Mouse (Mus musculus) E14TG2a.4 (cell line): ENCODE results near the gene Olfr288.

Experiments used
- H3K27me3 ChIP-seq: 2 replicates; pipeline ENCODE4 v1.6.1; 2014; ENCODE audit warnings: low read length, control low read depth; ENCODE audit not compliant: insufficient read depth
- H3K36me3 ChIP-seq: 2 replicates; pipeline ENCODE4 v1.6.1; 2014; ENCODE audit warnings: low read length, control low read depth; ENCODE audit not compliant: insufficient read depth
- H3K4me1 ChIP-seq: replicated peaks from 2 replicates; pipeline ENCODE4 v1.6.1; 2014; ENCODE audit warnings: low read depth, low read length, control low read depth
- H3K4me3 ChIP-seq: replicated peaks from 2 replicates; pipeline ENCODE4 v1.5.1; 2014; ENCODE audit warnings: mild to moderate bottlenecking, low read length
- H3K9me3 ChIP-seq: 2 replicates; pipeline ENCODE4 v1.6.1; 2014; ENCODE audit warnings: low read length, control low read depth
- CTCF ChIP-seq: conservative IDR thresholded peaks from 2 replicates; pipeline ENCODE4 v1.5.1; 2014; ENCODE audit warnings: low read length
- NANOG ChIP-seq: IDR thresholded peaks from 2 replicates; pipeline ENCODE4 v1.6.1; 2014; ENCODE audit warnings: borderline replicate concordance, low read length, mixed read lengths
- POU5F1 ChIP-seq: IDR thresholded peaks from 2 replicates; pipeline ENCODE4 v1.6.1; 2014; ENCODE audit warnings: low read length, borderline replicate concordance

Gene Olfr288

DNA sequence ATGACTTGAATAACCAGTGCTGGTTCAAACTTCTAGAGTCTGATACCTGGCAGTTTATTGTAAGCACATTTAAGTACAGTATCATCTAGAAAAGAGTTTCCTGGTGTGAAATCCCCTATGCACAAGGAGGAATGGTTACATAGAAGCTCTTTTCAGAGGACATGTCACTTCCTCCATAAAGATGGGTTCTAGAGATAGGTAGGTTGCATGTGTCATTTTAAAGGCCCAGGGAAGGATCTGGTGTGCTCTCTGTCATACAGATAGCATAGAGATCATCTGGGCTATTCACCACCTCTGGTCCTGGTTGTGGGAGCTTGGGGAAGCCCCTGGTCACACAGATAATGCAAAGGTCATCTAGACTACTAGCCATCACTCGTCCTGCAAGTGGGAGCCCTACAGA is 38.1 kb downstream of the Olfr288 start:
- peaks cover 36% of the 10 kb centered on the region for H3K4me1 ChIP-seq
- H3K27me3 ChIP-seq: peaks cover 7% of the 10 kb centered on the region; the same call in 1 of the 2 replicates
- no peak overlapping the region for H3K4me3 ChIP-seq
- no peaks in the 10 kb centered on the region for H3K36me3 ChIP-seq
- TF ChIP-seq NANOG: no peak
- no peak for TF ChIP-seq CTCF
- TF ChIP-seq POU5F1: no peak
- no peaks in the 10 kb centered on the region for H3K9me3 ChIP-seq

GRCm38 (mm10) chr15:98155944-98156343 is 39.4 kb downstream of the Olfr288 start:
- TF ChIP-seq CTCF: no peak
- no peak for TF ChIP-seq NANOG
- TF ChIP-seq POU5F1: no peak
- no peak overlapping the region for H3K4me3 ChIP-seq

DNA sequence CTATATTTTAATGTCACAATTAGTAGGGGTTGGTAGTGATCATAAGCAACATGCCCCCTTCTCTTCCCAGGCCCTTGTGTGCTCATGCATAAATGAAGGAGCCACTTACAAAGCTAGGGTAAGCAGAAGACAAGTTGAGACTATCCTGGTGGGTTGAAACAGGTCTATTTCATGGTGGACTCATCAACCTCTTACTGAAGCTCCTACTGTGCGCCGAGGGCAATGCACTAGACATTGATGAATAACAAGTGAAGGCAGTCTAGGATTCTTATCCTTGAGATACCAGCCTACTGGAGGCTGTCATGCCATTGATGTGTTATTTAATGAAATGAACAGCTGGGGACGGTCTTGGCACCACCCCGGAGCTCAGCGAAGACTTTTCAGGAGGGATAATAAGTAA is 40.1 kb downstream of the Olfr288 start:
- Histone ChIP-seq H3K4me3 (no peak overlapping the region), H3K36me3 (no peaks in the 10 kb centered on the region), H3K27me3 (no peaks in the 10 kb centered on the region), H3K9me3 (no peaks in the 10 kb centered on the region), H3K4me1 (peaks cover 23% of the 10 kb centered on the region)
- no peak for TF ChIP-seq CTCF
- TF ChIP-seq POU5F1: no peak
- TF ChIP-seq NANOG: no peak

More at GRCm38 (mm10) chr15:98155944-98156343, 39.4 kb downstream of the Olfr288 start:
- Histone ChIP-seq H3K27me3 (no peaks in the 10 kb centered on the region), H3K9me3 (no peaks in the 10 kb centered on the region), H3K36me3 (no peaks in the 10 kb centered on the region), H3K4me1 (peaks cover 28% of the 10 kb centered on the region)

- no peaks in the 10 kb centered on the region for H3K9me3 ChIP-seq
- no peaks in the 10 kb centered on the region for H3K27me3 ChIP-seq
- peaks cover 18% of the 10 kb centered on the region for H3K4me1 ChIP-seq
- TF ChIP-seq NANOG: no peak
- TF ChIP-seq POU5F1: no peak
- no peak for TF ChIP-seq CTCF
- no peak overlapping the region for H3K4me3 ChIP-seq
- H3K36me3 ChIP-seq: no peaks in the 10 kb centered on the region
These were observed 40.7 kb downstream of the Olfr288 start for GRCm38 (mm10) chr15:98154631-98155030.

- Histone ChIP-seq H3K36me3 (no peaks in the 10 kb centered on the region), H3K4me3 (no peak overlapping the region), H3K27me3 (no peaks in the 10 kb centered on the region), H3K4me1 (peaks cover 18% of the 10 kb centered on the region), H3K9me3 (0 out of 2 replicates have a peak, but pooled peaks cover under 1% of the 10 kb centered on the region)
- TF ChIP-seq CTCF: no peak
- no peak for TF ChIP-seq POU5F1
- no peak for TF ChIP-seq NANOG
These were observed 41.2 kb downstream of the Olfr288 start for GRCm38 (mm10) chr15:98154146-98154545.

DNA sequence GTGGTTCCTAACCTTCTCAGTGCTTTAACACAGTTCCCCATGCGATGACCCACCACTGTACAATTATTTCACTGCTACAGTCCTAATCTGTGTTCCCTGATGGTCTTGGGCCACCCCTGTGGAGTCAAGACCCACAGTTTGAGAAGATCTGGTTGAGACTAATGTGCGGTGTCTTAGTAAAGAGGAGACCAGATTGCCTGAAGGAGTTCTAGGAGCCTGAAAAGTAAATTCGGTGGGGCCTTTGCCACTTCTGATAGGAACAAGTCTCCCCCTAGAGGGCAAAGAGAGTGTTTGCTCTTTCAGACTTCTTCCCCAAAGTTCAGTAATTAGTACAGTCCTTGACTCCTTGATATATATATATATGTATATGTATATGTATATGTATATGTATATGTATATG is 41.7 kb downstream of the Olfr288 start:
- Histone ChIP-seq H3K36me3 (no peaks in the 10 kb centered on the region), H3K4me1 (peaks cover 18% of the 10 kb centered on the region), H3K9me3 (0 out of 2 replicates have a peak, but pooled peaks cover 5% of the 10 kb centered on the region), H3K4me3 (no peak overlapping the region), H3K27me3 (no peaks in the 10 kb centered on the region)
- TF ChIP-seq CTCF (peak; percentile 60), NANOG (no peak)

DNA sequence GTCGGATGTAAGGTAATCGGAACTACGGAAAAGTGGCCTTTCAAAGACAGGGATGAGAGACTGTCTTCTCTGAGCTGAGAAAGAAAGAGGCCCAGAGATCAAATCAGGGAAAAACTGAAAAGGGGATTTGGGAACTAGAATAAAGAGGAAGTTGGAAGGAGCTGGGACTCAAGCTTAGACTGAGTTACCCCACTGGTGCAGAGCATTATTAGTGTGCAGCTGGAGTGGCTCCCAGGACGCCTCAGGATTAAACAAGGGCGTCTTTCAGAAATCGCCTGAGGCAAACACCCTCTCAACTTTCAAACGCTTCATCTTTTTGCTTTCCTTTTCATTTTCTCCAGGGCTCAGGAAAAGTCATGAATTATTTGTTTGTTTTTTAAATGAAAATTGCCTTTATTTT is 42.4 kb downstream of the Olfr288 start:
- Histone ChIP-seq H3K4me1 (peaks cover 18% of the 10 kb centered on the region), H3K36me3 (no peaks in the 10 kb centered on the region), H3K27me3 (no peaks in the 10 kb centered on the region), H3K4me3 (no peak overlapping the region), H3K9me3 (peaks cover 11% of the 10 kb centered on the region)
- TF ChIP-seq CTCF (no peak), NANOG (no peak), POU5F1 (no peak)

GRCm38 (mm10) chr15:98149166-98149602 is 46.2 kb downstream of the Olfr288 start:
- TF ChIP-seq POU5F1 (no peak), CTCF (no peak), NANOG (no peak)

GRCm38 (mm10) chr15:98148356-98148755 is 47.0 kb downstream of the Olfr288 start:
- H3K9me3 ChIP-seq: peaks cover 29% of the 10 kb centered on the region
- no peak overlapping the region for H3K4me3 ChIP-seq
- no peaks in the 10 kb centered on the region for H3K36me3 ChIP-seq
- H3K27me3 ChIP-seq: no peaks in the 10 kb centered on the region
- TF ChIP-seq NANOG (no peak), CTCF (no peak), POU5F1 (no peak)
- H3K4me1 ChIP-seq: peaks cover 25% of the 10 kb centered on the region

More at GRCm38 (mm10) chr15:98149166-98149602, 46.2 kb downstream of the Olfr288 start:
- Histone ChIP-seq H3K9me3 (peaks cover 29% of the 10 kb centered on the region), H3K4me1 (peaks cover 22% of the 10 kb centered on the region), H3K36me3 (no peaks in the 10 kb centered on the region), H3K27me3 (no peaks in the 10 kb centered on the region), H3K4me3 (no peak overlapping the region)
